Mouse (Mus musculus) megakaryocyte, embryonic 14.5 days (primary cell): ENCODE measurements around the gene Scarb1.

ENCODE experiments used
- FLI1 ChIP-seq: IDR thresholded peaks from 2 replicates; pipeline ENCODE4 v1.6.1; 2012; ENCODE audit warnings: low read length, inconsistent platforms, mixed read lengths
- GATA1 ChIP-seq: IDR thresholded peaks from 3 replicates; pipeline ENCODE4 v1.6.1; 2012; ENCODE audit warnings: mixed read lengths, low read length, inconsistent platforms, borderline replicate concordance

DNA sequence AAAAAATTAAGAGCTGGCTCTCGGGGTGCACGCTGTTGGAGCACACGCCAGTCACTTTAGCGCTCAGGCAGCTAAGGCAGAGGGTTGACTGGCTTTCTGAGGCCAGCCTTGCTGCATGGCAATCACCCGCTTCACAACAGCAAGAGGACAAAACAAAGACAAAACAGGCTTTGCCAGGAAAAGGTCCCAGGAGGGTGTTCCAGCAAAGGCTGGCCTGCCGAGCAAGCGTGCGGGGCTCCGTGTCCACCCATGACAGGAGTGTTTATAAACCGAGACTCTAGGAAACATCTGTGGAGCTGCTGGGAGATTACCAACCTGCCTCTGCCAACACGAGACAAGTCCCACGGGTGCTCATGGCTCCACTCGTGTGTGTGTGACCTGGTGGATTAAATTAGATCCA lies 34.1 kb downstream of the Scarb1 start:
- TF ChIP-seq GATA1 (no peak), FLI1 (no peak)
